Mouse (Mus musculus) heart, postnatal 0 days (tissue): Measurements from ENCODE around the gene Ifih1.

Experiments used
- CTCF ChIP-seq: IDR thresholded peaks from 2 replicates; pipeline ENCODE4 v1.5.1; 2016; ENCODE audit warnings: antibody characterized with exemption, control low read depth, low read depth
- EP300 ChIP-seq: IDR thresholded peaks from 2 replicates; pipeline ENCODE4 v1.6.1; 2016; ENCODE audit warnings: antibody characterized with exemption, low read depth

- TF ChIP-seq CTCF (no peak), EP300 (no peak)
These were observed 26.4 kb downstream of the Ifih1 start for GRCm38 (mm10) chr2:62619679-62620078.
